Mouse (Mus musculus) G1E (cell line): ENCODE measurements around the gene Efhd2.

ENCODE experiments used
- CTCF ChIP-seq: IDR thresholded peaks from 2 replicates; pipeline ENCODE4 v1.5.1; 2012; ENCODE audit warnings: low read depth, low read length, inconsistent platforms, mixed read lengths
- POLR2AphosphoS5 ChIP-seq: IDR thresholded peaks from 2 replicates; pipeline ENCODE4 v1.6.1; 2012; ENCODE audit warnings: low read depth, low read length, inconsistent platforms; ENCODE audit not compliant: insufficient replicate concordance
- TAL1 ChIP-seq: conservative IDR thresholded peaks from 2 replicates; pipeline ENCODE4 v1.6.1; 2012; ENCODE audit warnings: low read depth, low read length, inconsistent platforms, mixed read lengths

GRCm38 (mm10) chr4:141899936-141900335 is 25.2 kb upstream of the Efhd2 start:
- TF ChIP-seq CTCF (no peak), POLR2AphosphoS5 (no peak), TAL1 (no peak)
